Mouse (Mus musculus) midbrain, embryonic 12.5 days (tissue): ENCODE data around the gene Cav3. TPM values are rescaled to one million over a fixed set of nuclear protein-coding genes. Genes with fewer than 3 reads are reported as not detected.

Experiments used
- ATAC-seq: fragments of 200-750 bp; cut with Nextera tagmentation; 2 replicates; pipeline ENCODE4 v1.8.0; 2017; ENCODE audit warnings: low read depth, moderate TSS enrichment, moderate library complexity; ENCODE audit not compliant: low FRiP score
- H3K27ac ChIP-seq: fragments of 300-500 bp; sonication (generic); replicated peaks from 2 replicates; pipeline ENCODE4 v1.5.1; 2016; ENCODE audit warnings: mild to moderate bottlenecking
- H3K27me3 ChIP-seq: fragments of 300-500 bp; sonication (generic); 2 replicates; pipeline ENCODE4 v1.6.1; 2016; ENCODE audit warnings: mild to moderate bottlenecking
- H3K36me3 ChIP-seq: fragments of 300-500 bp; sonication (generic); 2 replicates; pipeline ENCODE4 v1.6.1; 2016
- H3K4me1 ChIP-seq: fragments of 300-500 bp; sonication (generic); 2 replicates; pipeline ENCODE4 v1.6.1; 2016
- H3K4me2 ChIP-seq: fragments of 300-500 bp; sonication (generic); replicated peaks from 2 replicates; pipeline ENCODE4 v1.6.1; 2016; ENCODE audit warnings: mild to moderate bottlenecking, moderate library complexity
- H3K4me3 ChIP-seq: fragments of 300-500 bp; sonication (generic); 2 replicates; pipeline ENCODE4 v1.5.1; 2016; ENCODE audit warnings: mild to moderate bottlenecking
- H3K9ac ChIP-seq: fragments of 300-500 bp; sonication (generic); replicated peaks from 2 replicates; pipeline ENCODE4 v1.6.1; 2016; ENCODE audit warnings: mild to moderate bottlenecking, moderate library complexity
- H3K9me3 ChIP-seq: fragments of 300-500 bp; sonication (generic); 2 replicates; pipeline ENCODE4 v1.6.1; 2016; ENCODE audit warnings: mild to moderate bottlenecking
- WGBS: fragments of 180-500 bp; shearing (Covaris S2); methylation state at CpG from one replicate; pipeline ENCODE4 v1.1.7; 2016; 5-methylcytosine and 5-hydroxymethylcytosine counted together
- polyA plus RNA-seq: library from polyadenylated mRNA; unstranded; fragments of >200 nt; fragmentation: Nextera tagmentation; extraction: Ambion mirVana; gene quantifications from 2 replicates; pipeline ENCODE4 v1.2.1, GENCODE M21; 2016

Cav3 gene
- polyA plus RNA-seq, 1 experiment from 2014 or later: not detected

GRCm38 (mm10) chr6:112484316-112484715 is 25.0 kb downstream of the Cav3 start:
- Histone ChIP-seq H3K27me3 (peaks cover 56% of the 10 kb centered on the region), H3K36me3 (no peaks in the 10 kb centered on the region), H3K27ac (no peak overlapping the region), H3K4me1 (peaks cover 7% of the 10 kb centered on the region), H3K4me2 (no peak overlapping the region), H3K9me3 (no peaks in the 10 kb centered on the region), H3K9ac (no peak overlapping the region), H3K4me3 (no peak overlapping the region)
- 4% methylated on average over 4 of the region's 4 CpGs for WGBS
- ATAC-seq: peak; percentile 47; the same call in 1 of the 2 replicates

GRCm38 (mm10) chr6:112487993-112488392 is 28.7 kb downstream of the Cav3 start:
- Histone ChIP-seq H3K4me3 (no peak overlapping the region), H3K27ac (no peak overlapping the region), H3K4me1 (peaks cover 21% of the 10 kb centered on the region), H3K36me3 (no peaks in the 10 kb centered on the region), H3K9me3 (no peaks in the 10 kb centered on the region), H3K9ac (no peak overlapping the region), H3K4me2 (no peak overlapping the region), H3K27me3 (peaks cover 88% of the 10 kb centered on the region)
- ATAC-seq: no peak
- 75% methylated on average over 5 of the region's 5 CpGs for WGBS

- peak overlapping the region; percentile 64 for H3K4me2 ChIP-seq
- 37% methylated on average over 24 of the region's 24 CpGs for WGBS
- no peak; the same call in 1 of the 2 replicates for ATAC-seq
- H3K4me1 ChIP-seq: peaks cover 21% of the 10 kb centered on the region
- H3K27ac ChIP-seq: no peak overlapping the region
- peak overlapping the region; percentile 38 for H3K4me3 ChIP-seq
- no peaks in the 10 kb centered on the region for H3K36me3 ChIP-seq
- peaks cover 91% of the 10 kb centered on the region for H3K27me3 ChIP-seq
- no peaks in the 10 kb centered on the region for H3K9me3 ChIP-seq
- H3K9ac ChIP-seq: no peak overlapping the region
Observed at GRCm38 (mm10) chr6:112488821-112489180, 29.5 kb downstream of the Cav3 start.

- peaks cover 88% of the 10 kb centered on the region for H3K27me3 ChIP-seq
Observed at GRCm38 (mm10) chr6:112489181-112489909, 30.0 kb downstream of the Cav3 start.

GRCm38 (mm10) chr6:112489910-112490559 is 30.7 kb downstream of the Cav3 start, which contains the start of gene Oxtr:
TSS of gene Oxtr (minus strand) at chr6:112489943.
- peak within 1 kb of the TSS; percentile 38 for H3K4me3 ChIP-seq
- peak; percentile 5; the same call in 1 of the 2 replicates for ATAC-seq
- peak within 1 kb of the TSS; percentile 64 for H3K4me2 ChIP-seq
- H3K27ac ChIP-seq: no peak within 1 kb of the TSS
- H3K9ac ChIP-seq: peak within 1 kb of the TSS; percentile 20
- H3K9me3 ChIP-seq: no peaks in the 10 kb centered on the region
- peaks cover 81% of the 10 kb centered on the region for H3K27me3 ChIP-seq
- WGBS: 6% methylated on average over 24 of the region's 24 CpGs
- no peaks in the 10 kb centered on the region for H3K36me3 ChIP-seq
- peaks cover 21% of the 10 kb centered on the region for H3K4me1 ChIP-seq

More at GRCm38 (mm10) chr6:112489181-112489909, 30.0 kb downstream of the Cav3 start:
- ATAC-seq: peak; percentile 42
- Histone ChIP-seq H3K4me1 (peaks cover 21% of the 10 kb centered on the region), H3K36me3 (no peaks in the 10 kb centered on the region), H3K9ac (peak overlapping the region; percentile 20; the same call in 1 of the 2 replicates), H3K27ac (no peak overlapping the region), H3K4me3 (peak overlapping the region; percentile 38), H3K9me3 (no peaks in the 10 kb centered on the region), H3K4me2 (peak overlapping the region; percentile 64)
- WGBS: 4% methylated on average over 72 of the region's 72 CpGs

- Histone ChIP-seq H3K4me1 (peaks cover 21% of the 10 kb centered on the region), H3K36me3 (no peaks in the 10 kb centered on the region), H3K9me3 (no peaks in the 10 kb centered on the region), H3K4me2 (peak overlapping the region; percentile 64), H3K27ac (no peak overlapping the region), H3K27me3 (peaks cover 75% of the 10 kb centered on the region), H3K9ac (peak overlapping the region; percentile 20; the same call in 1 of the 2 replicates), H3K4me3 (peak overlapping the region; percentile 38)
- 1% methylated on average over 35 of the region's 35 CpGs for WGBS
- peak; percentile 72 for ATAC-seq
Observed at GRCm38 (mm10) chr6:112490625-112491242, 31.4 kb downstream of the Cav3 start.

GRCm38 (mm10) chr6:112491521-112491920 is 32.2 kb downstream of the Cav3 start:
- Histone ChIP-seq H3K4me2 (no peak overlapping the region), H3K27me3 (peaks cover 70% of the 10 kb centered on the region), H3K9ac (no peak overlapping the region), H3K27ac (no peak overlapping the region), H3K9me3 (no peaks in the 10 kb centered on the region), H3K4me3 (no peak overlapping the region), H3K36me3 (no peaks in the 10 kb centered on the region), H3K4me1 (peaks cover 21% of the 10 kb centered on the region)
- 72% methylated on average over 8 of the region's 8 CpGs for WGBS
- ATAC-seq: no peak

GRCm38 (mm10) chr6:112492656-112493055 is 33.4 kb downstream of the Cav3 start:
- peaks cover 61% of the 10 kb centered on the region for H3K27me3 ChIP-seq
- WGBS: 83% methylated on average over 6 of the region's 6 CpGs

GRCm38 (mm10) chr6:112493371-112493770 is 34.1 kb downstream of the Cav3 start:
- no peak overlapping the region for H3K9ac ChIP-seq
- no peaks in the 10 kb centered on the region for H3K36me3 ChIP-seq
- no peak for ATAC-seq
- peaks cover 21% of the 10 kb centered on the region for H3K4me1 ChIP-seq
- no peaks in the 10 kb centered on the region for H3K9me3 ChIP-seq
- no peak overlapping the region for H3K4me3 ChIP-seq
- no peak overlapping the region for H3K4me2 ChIP-seq
- H3K27me3 ChIP-seq: peaks cover 54% of the 10 kb centered on the region
- 92% methylated on average over 9 of the region's 9 CpGs for WGBS
- H3K27ac ChIP-seq: no peak overlapping the region

More at GRCm38 (mm10) chr6:112492656-112493055, 33.4 kb downstream of the Cav3 start:
- Histone ChIP-seq H3K9me3 (no peaks in the 10 kb centered on the region), H3K36me3 (no peaks in the 10 kb centered on the region), H3K4me3 (no peak overlapping the region), H3K4me2 (no peak overlapping the region), H3K4me1 (peaks cover 21% of the 10 kb centered on the region), H3K9ac (no peak overlapping the region), H3K27ac (no peak overlapping the region)
- ATAC-seq: no peak

- no peak overlapping the region for H3K27ac ChIP-seq
- H3K27me3 ChIP-seq: peaks cover 41% of the 10 kb centered on the region
- 49% methylated on average over 10 of the region's 10 CpGs for WGBS
- no peaks in the 10 kb centered on the region for H3K36me3 ChIP-seq
- no peaks in the 10 kb centered on the region for H3K9me3 ChIP-seq
- no peak overlapping the region for H3K4me2 ChIP-seq
- H3K4me3 ChIP-seq: no peak overlapping the region
- H3K9ac ChIP-seq: no peak overlapping the region
- no peak for ATAC-seq
- H3K4me1 ChIP-seq: peaks cover 11% of the 10 kb centered on the region
Observed at GRCm38 (mm10) chr6:112494620-112495081, 35.3 kb downstream of the Cav3 start.

GRCm38 (mm10) chr6:112495219-112495618 is 35.9 kb downstream of the Cav3 start:
- no peak for ATAC-seq
- Histone ChIP-seq H3K9ac (no peak overlapping the region), H3K36me3 (no peaks in the 10 kb centered on the region), H3K27ac (no peak overlapping the region), H3K4me2 (no peak overlapping the region), H3K4me1 (peaks cover 6% of the 10 kb centered on the region; the same call in 1 of the 2 replicates), H3K4me3 (no peak overlapping the region), H3K27me3 (peaks cover 36% of the 10 kb centered on the region), H3K9me3 (no peaks in the 10 kb centered on the region)
- 58% methylated on average over 4 of the region's 4 CpGs for WGBS
